Mouse (Mus musculus): Measurements from ENCODE around the gene Slc2a4. TPM values are rescaled to one million over a fixed set of nuclear protein-coding genes. Genes with fewer than 3 reads are reported as not detected.
A peak's percentile ranks its signal among the peaks of the same experiment; 100 is the strongest.

Slc2a4 gene
- polyA plus RNA-seq, 1 experiment from 2014 or later: 11.0 TPM

- no peaks in the 10 kb centered on the region for H3K9me3 ChIP-seq
- H3K4me3 ChIP-seq: peak within 1 kb of the TSS; percentile 99
- 2% methylated on average over 61 of the region's 61 CpGs for WGBS
- peaks cover 52% of the 10 kb centered on the region for H3K4me1 ChIP-seq (replicated peaks)
- peak within 1 kb of the TSS; percentile 95 for H3K27ac ChIP-seq
- H3K27me3 ChIP-seq (ENCODE audit: insufficient read depth, poor library complexity, severe bottlenecking): no peaks in the 10 kb centered on the region
- H3K36me3 ChIP-seq: peaks cover 90% of the 10 kb centered on the region
- DNase-seq (ENCODE audit: low spot score): peak; percentile 96
These were observed 34.2 kb downstream of the Slc2a4 start, which contains the start of gene Gps2 for GRCm38 (mm10) chr11:69913554-69914371. TSS of gene Gps2 (plus strand) at chr11:69913888.

- peaks cover 90% of the 10 kb centered on the region for H3K36me3 ChIP-seq
- H3K4me3 ChIP-seq: peak overlapping the region; percentile 99
- peak overlapping the region; percentile 95 for H3K27ac ChIP-seq
- peaks cover 47% of the 10 kb centered on the region for H3K4me1 ChIP-seq (replicated peaks)
- no peaks in the 10 kb centered on the region for H3K9me3 ChIP-seq
- WGBS: 79% methylated on average over 15 of the region's 15 CpGs
- no peaks in the 10 kb centered on the region for H3K27me3 ChIP-seq (ENCODE audit: insufficient read depth, poor library complexity, severe bottlenecking)
- no peak for DNase-seq (ENCODE audit: low spot score)
These were observed 35.1 kb downstream of the Slc2a4 start for GRCm38 (mm10) chr11:69912716-69913530.

GRCm38 (mm10) chr11:69911701-69912100 lies 36.3 kb downstream of the Slc2a4 start:
- WGBS: 89% methylated on average over 6 of the region's 6 CpGs
- Histone ChIP-seq H3K36me3 (peaks cover 90% of the 10 kb centered on the region), H3K4me3 (peak overlapping the region; percentile 7; the same call in 1 of the 2 replicates)

GRCm38 (mm10) chr11:69910781-69911560 lies 37.0 kb downstream of the Slc2a4 start:
- Histone ChIP-seq H3K4me3 (peak overlapping the region; percentile 7; the same call in 1 of the 2 replicates), H3K27ac (no peak overlapping the region), H3K36me3 (peaks cover 90% of the 10 kb centered on the region), H3K4me1 (replicated peaks) (peaks cover 31% of the 10 kb centered on the region), H3K27me3 (ENCODE audit: insufficient read depth, poor library complexity, severe bottlenecking) (no peaks in the 10 kb centered on the region), H3K9me3 (no peaks in the 10 kb centered on the region)
- 93% methylated on average over 17 of the region's 17 CpGs for WGBS
- DNase-seq (ENCODE audit: low spot score): no peak

More at GRCm38 (mm10) chr11:69911701-69912100, 36.3 kb downstream of the Slc2a4 start:
- Histone ChIP-seq H3K9me3 (no peaks in the 10 kb centered on the region), H3K27me3 (ENCODE audit: insufficient read depth, poor library complexity, severe bottlenecking) (no peaks in the 10 kb centered on the region), H3K27ac (no peak overlapping the region), H3K4me1 (replicated peaks) (peaks cover 37% of the 10 kb centered on the region)
- no peak for DNase-seq (ENCODE audit: low spot score)

GRCm38 (mm10) chr11:69910177-69910576 lies 37.8 kb downstream of the Slc2a4 start:
- Histone ChIP-seq H3K4me3 (no peak overlapping the region), H3K4me1 (replicated peaks) (peaks cover 23% of the 10 kb centered on the region), H3K27ac (no peak overlapping the region), H3K27me3 (ENCODE audit: insufficient read depth, poor library complexity, severe bottlenecking) (no peaks in the 10 kb centered on the region), H3K9me3 (no peaks in the 10 kb centered on the region), H3K36me3 (peaks cover 90% of the 10 kb centered on the region)
- 90% methylated on average over 8 of the region's 8 CpGs for WGBS
- no peak for DNase-seq (ENCODE audit: low spot score)

- H3K36me3 ChIP-seq: peaks cover 95% of the 10 kb centered on the region
- no peaks in the 10 kb centered on the region for H3K27me3 ChIP-seq (ENCODE audit: insufficient read depth, poor library complexity, severe bottlenecking)
- DNase-seq (ENCODE audit: low spot score): no peak
- H3K4me1 ChIP-seq (replicated peaks): peaks cover 13% of the 10 kb centered on the region
- H3K27ac ChIP-seq: no peak overlapping the region
- no peaks in the 10 kb centered on the region for H3K9me3 ChIP-seq
- 91% methylated on average over 5 of the region's 5 CpGs for WGBS
- H3K4me3 ChIP-seq: no peak overlapping the region
These were observed 38.8 kb downstream of the Slc2a4 start for GRCm38 (mm10) chr11:69909174-69909573.

- H3K9me3 ChIP-seq: no peaks in the 10 kb centered on the region
- no peak for DNase-seq (ENCODE audit: low spot score)
- peaks cover 100% of the 10 kb centered on the region for H3K36me3 ChIP-seq
- peaks cover 11% of the 10 kb centered on the region for H3K4me1 ChIP-seq (replicated peaks)
- H3K27me3 ChIP-seq (ENCODE audit: insufficient read depth, poor library complexity, severe bottlenecking): no peaks in the 10 kb centered on the region
- 94% methylated on average over 11 of the region's 11 CpGs for WGBS
- H3K27ac ChIP-seq: no peak overlapping the region
- H3K4me3 ChIP-seq: no peak overlapping the region
These were observed 39.3 kb downstream of the Slc2a4 start for GRCm38 (mm10) chr11:69908645-69909044.

- Histone ChIP-seq H3K9me3 (no peaks in the 10 kb centered on the region), H3K27me3 (ENCODE audit: insufficient read depth, poor library complexity, severe bottlenecking) (no peaks in the 10 kb centered on the region), H3K36me3 (peaks cover 65% of the 10 kb centered on the region), H3K4me3 (peak overlapping the region; percentile 18; the same call in 1 of the 2 replicates), H3K4me1 (replicated peaks) (peaks cover 35% of the 10 kb centered on the region), H3K27ac (no peak overlapping the region)
- 95% methylated on average over 9 of the region's 9 CpGs for WGBS
- no peak for DNase-seq (ENCODE audit: low spot score)
These were observed 43.7 kb downstream of the Slc2a4 start for GRCm38 (mm10) chr11:69904311-69904710.

GRCm38 (mm10) chr11:69902972-69903371 lies 45.0 kb downstream of the Slc2a4 start:
- Histone ChIP-seq H3K27me3 (ENCODE audit: insufficient read depth, poor library complexity, severe bottlenecking) (no peaks in the 10 kb centered on the region), H3K9me3 (no peaks in the 10 kb centered on the region), H3K36me3 (peaks cover 51% of the 10 kb centered on the region), H3K4me3 (peak overlapping the region; percentile 98), H3K27ac (peak overlapping the region; percentile 99; the same call in 1 of the 2 replicates), H3K4me1 (replicated peaks) (peaks cover 49% of the 10 kb centered on the region)
- no peak for DNase-seq (ENCODE audit: low spot score)
- WGBS: 93% methylated on average over 13 of the region's 13 CpGs

- H3K4me1 ChIP-seq (replicated peaks): peaks cover 50% of the 10 kb centered on the region
- whole genome bisulfite sequencing: under 1% methylated on average over 39 of the region's 39 CpGs
- peak overlapping the region; percentile 99 for H3K27ac ChIP-seq
- no peaks in the 10 kb centered on the region for H3K9me3 ChIP-seq
- no peaks in the 10 kb centered on the region for H3K27me3 ChIP-seq (ENCODE audit: insufficient read depth, poor library complexity, severe bottlenecking)
- peak; percentile 30 for DNase-seq (ENCODE audit: low spot score)
- H3K36me3 ChIP-seq: peaks cover 41% of the 10 kb centered on the region
- peak overlapping the region; percentile 98 for H3K4me3 ChIP-seq
These were observed 46.0 kb downstream of the Slc2a4 start for GRCm38 (mm10) chr11:69901993-69902392.

- Histone ChIP-seq H3K36me3 (peaks cover 36% of the 10 kb centered on the region), H3K4me1 (replicated peaks) (peaks cover 50% of the 10 kb centered on the region), H3K27me3 (ENCODE audit: insufficient read depth, poor library complexity, severe bottlenecking) (no peaks in the 10 kb centered on the region), H3K4me3 (peak overlapping the region; percentile 98), H3K27ac (peak overlapping the region; percentile 99), H3K9me3 (no peaks in the 10 kb centered on the region)
- DNase-seq (ENCODE audit: low spot score): peak; percentile 97
- WGBS: under 1% methylated on average over 42 of the region's 42 CpGs
These were observed 46.6 kb downstream of the Slc2a4 start for GRCm38 (mm10) chr11:69901406-69901846.
